Mouse (Mus musculus): ENCODE results near the gene C1qtnf6.
A peak's percentile ranks its signal among the peaks of the same experiment; 100 is the strongest.

Gene C1qtnf6

GRCm38 (mm10) chr15:78514393-78515146 is 16.6 kb downstream of the C1qtnf6 start:
- peak; percentile 65 to 85 for DNase-seq

DNA sequence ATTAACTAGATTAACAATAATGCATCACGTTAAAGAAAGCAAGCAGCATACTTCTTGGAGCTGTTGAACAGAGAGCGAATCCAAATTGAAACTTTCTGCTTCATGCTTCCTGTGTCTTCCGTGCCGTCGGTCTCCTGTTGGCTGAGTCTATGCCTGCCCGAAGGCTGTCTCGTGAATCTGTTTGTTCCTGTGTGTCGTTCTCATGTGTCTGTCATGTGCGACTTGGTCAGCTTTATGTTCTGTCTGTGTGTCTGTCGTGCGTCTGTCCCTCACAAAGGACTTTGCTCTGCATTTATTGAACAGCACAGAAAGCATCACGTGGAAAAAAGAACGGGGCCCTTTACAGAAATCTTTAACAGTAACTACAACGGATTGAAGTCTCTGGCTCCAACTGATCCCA is 18.2 kb downstream of the C1qtnf6 start:
- no peak for DNase-seq

DNA sequence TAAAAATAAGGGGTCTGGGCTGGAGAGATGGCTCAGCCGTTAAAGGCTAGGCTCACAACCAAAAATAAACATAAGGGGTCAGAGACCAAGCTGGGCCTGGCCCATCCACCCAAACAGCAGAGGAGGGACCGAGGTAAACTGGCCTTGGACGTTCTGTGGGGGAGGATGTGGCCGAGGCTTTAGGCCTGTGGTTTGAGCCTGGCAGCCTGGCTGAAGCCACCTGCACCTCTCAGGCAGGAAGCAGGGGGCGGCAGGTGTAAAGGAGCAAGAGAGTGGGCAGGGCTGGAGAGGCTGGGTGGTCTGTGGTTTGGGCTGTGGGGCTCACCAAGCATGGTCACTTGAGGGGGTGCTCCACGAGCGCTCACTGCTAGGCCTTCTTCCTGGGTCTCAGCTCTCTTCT is 19.3 kb downstream of the C1qtnf6 start:
- no peak for DNase-seq

GRCm38 (mm10) chr15:78510736-78511135 is 20.5 kb downstream of the C1qtnf6 start:
- DNase-seq = no peak

DNA sequence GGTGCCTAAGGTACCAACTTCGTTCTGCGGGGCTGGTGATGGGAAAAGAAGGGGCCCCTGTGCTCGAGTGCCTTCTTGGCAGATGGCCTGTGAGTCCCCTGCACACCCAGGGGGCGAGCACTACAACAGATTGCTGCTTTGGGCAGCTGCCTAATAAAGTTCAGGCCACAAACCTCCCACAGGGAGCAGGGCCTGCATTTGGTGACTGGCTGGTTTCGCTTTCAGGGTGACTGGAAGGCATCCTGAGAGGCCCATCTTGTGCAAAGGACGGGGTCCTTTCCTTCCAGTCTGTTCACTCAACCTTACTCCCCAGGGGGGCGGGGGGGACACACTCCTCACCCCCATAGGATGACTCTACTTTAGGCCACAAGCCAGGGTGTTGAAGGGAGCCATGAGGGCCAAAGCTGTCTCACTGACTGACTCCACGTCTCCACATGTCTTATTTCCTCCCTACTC is 21.1 kb downstream of the C1qtnf6 start:
- DNase-seq = no peak

DNA sequence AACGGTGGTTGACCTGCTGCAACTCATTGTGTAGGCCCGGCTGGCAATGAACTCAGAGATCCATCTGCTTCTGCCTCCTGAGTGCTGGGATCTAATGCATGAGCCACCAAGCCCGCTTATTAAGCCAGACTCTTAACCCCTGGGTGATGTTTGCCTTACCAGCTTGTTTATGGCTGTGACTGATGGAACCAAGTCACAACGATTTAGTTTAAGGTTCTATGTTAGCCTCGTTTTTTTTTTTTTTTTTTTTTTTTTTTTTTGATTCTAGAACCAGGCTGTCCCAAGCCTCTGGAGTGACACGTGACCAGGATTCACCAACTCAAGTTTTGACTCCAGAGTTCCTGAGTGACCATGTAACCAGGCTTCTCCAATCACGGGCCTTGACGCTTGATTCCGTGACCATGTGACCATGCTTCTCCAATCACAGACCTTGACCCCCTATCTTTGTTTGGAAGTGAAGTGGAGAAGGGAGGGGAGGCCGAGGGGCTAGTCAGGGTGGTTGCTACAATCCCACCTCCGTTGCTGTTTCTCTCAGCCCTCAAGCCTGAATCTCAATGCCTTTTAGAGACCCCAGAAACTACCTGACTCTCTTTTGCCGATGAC is 21.8 kb downstream of the C1qtnf6 start:
- no peak for DNase-seq

- DNase-seq = no peak
Observed at GRCm38 (mm10) chr15:78508443-78508842, 22.8 kb downstream of the C1qtnf6 start.

GRCm38 (mm10) chr15:78505541-78505940 is 25.7 kb downstream of the C1qtnf6 start:
- DNase-seq = no peak

- no peak for DNase-seq
Observed at GRCm38 (mm10) chr15:78504816-78505215, 26.4 kb downstream of the C1qtnf6 start.

GRCm38 (mm10) chr15:78504013-78504412 is 27.2 kb downstream of the C1qtnf6 start:
- DNase-seq = no peak

GRCm38 (mm10) chr15:78502437-78503132 is 28.6 kb downstream of the C1qtnf6 start:
- no peak for DNase-seq

GRCm38 (mm10) chr15:78494968-78495406 is 36.2 kb downstream of the C1qtnf6 start, which contains the start of gene Il2rb:
Gene Il2rb, minus strand, starts transcription at chr15:78495271.
- no peak for DNase-seq

- DNase-seq = no peak
Observed at GRCm38 (mm10) chr15:78493401-78494010, 37.7 kb downstream of the C1qtnf6 start.

- no peak for DNase-seq
Observed at GRCm38 (mm10) chr15:78491301-78491700, 39.9 kb downstream of the C1qtnf6 start.

DNA sequence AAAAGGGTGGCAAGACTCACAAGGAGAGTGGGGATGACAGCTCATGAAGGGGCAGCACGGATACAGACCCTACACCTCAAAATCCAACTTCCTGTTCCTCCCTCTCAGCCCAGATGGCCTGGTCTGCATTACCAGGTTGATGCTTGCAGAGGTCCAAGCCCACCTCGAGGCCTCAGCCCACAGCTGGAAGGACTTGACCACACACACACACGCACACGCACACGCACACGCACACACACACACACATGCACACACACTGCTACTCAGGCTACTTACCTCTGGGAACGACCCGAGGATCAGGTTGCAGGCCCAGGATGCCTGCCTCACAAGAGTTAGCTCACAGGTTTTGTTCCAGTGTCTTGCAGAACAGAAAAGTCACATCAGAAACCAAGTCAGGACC is 41.3 kb downstream of the C1qtnf6 start:
- DNase-seq = no peak

GRCm38 (mm10) chr15:78489248-78489647 is 42.0 kb downstream of the C1qtnf6 start:
- DNase-seq = no peak

DNA sequence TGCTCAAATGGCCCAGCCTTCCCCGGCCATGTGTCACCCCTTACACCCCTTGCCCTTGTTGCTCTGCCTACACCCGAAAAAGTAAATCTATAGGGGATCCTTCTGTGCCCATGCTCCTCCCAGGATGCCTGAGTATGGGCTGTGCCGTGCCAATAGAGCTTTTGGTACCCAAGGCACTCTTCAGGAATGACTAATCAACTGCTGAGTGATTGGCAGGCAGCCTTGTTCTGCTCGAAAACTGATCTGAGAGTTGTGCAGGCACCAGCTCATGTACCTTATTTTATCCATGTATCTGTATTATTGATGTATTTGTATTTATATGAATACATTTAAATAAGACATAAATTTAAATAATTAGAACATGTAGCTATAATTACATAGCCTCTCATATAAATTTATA is 44.1 kb downstream of the C1qtnf6 start:
- no peak for DNase-seq

- no peak for DNase-seq
Observed at GRCm38 (mm10) chr15:78486564-78486963, 44.7 kb downstream of the C1qtnf6 start.

DNA sequence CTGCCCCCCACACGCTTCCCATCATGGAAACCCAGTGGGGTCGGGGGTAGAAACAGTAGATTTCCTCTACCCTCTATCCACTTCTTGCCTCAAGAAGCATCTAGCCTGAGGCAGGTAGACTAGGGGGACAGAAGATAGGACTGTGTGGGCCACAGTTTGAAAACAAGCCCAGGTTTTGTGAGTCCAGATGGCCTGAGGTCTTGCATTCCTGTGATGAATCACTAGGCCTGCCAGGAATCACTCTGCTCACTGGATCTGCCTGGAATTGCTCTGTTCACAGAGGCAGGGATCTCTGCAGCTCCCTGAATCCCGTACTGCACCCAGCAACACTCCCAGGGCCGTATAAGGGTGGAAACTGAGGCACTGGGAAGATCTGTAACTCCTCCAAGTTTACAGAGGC is 47.9 kb downstream of the C1qtnf6 start:
- DNase-seq = no peak

GRCm38 (mm10) chr15:78482518-78482917 is 48.7 kb downstream of the C1qtnf6 start:
- DNase-seq = no peak

DNA sequence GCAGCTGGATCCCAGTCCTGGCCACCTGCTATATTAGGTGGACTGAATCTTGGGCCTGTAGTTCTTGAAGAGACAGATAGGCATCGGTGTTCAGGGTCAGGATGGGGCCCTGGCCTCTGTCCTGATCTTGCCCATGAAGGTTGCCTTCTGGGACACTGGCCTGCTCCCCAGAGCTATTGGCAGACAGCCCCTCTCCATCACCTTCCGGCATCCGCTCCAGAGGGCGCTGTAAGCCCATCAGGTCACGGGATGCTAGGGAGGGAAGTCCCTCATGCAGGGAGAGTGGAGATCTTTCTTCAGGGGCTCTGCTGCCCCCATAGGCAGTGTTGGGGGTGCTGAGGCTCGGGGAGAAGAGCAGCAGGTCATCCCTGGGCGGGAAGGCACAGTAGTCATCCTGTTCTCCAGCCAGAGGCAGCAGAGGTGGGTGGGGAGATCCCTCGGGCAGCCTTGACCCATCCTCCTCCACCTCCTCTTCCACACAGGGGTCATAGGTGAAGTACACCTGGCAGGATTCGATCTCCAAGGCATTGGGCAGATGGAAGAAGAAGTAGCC is 49.7 kb downstream of the C1qtnf6 start:
- no peak for DNase-seq

DNA sequence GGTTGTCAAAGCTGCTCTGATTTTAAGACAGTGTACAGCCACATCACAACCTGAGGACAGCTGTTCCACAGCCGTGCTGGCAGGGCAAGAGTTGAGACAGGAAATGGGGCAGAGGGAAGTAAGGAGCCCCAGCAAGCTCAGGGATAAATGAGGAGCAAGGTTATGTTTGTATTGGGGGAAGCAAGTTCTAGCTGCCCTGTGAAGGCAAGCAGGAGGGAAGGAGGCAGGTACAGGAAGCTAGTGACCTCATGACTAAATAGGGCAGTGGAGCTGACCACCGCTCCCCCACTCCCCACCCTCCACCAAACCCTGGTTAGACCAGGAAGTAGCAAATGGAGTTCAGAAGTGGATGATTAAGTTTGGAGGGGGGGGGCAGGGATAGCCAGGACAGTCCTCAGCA is 50.2 kb downstream of the C1qtnf6 start:
- DNase-seq = no peak

DNA sequence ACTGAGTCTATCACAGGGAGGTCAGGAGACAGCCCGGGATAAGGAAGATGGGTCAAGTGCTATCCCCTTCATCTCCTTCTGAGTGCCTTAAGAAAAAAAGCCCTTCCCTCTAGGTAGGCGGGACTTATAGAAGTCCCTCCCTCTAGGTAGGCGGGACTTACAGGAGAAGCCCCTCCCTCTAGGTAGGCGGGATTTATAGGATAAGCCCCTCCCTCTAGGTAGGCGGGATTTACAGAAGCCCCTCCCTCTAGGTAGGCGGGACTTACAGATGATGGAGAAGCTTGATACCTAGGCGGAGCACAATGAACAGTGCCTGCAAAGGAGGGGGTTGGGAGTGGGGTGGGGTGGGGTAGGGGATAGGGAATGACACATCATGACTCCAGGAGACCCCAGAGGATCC is 51.1 kb downstream of the C1qtnf6 start:
- DNase-seq = no peak
